Mouse (Mus musculus): ENCODE measurements at regions not wholly inside any gene's neighbourhood (a gene's known extent, or its start where the extent isn't known, plus 50 kb on each side); places are given as distances from the start of the nearest gene placed in this dataset.

DNA sequence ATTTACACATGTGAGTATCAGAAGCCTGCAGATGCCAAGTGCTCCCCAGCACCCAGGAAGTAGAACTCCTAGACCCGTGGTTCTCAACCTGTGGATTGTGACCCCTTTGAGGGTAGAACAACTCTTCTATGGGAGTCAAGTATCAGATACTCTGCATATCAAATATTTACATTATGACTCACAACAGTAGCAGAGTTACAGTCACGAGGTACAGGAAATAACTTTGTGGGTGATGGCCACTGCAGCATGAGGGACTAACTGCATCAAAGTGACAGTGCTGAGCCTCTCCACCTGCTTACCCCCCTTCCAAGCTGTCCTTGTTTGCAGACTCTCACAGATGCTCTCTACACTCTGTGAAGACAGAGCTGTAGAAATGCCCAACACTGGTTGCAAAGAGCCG lies 145.6 kb downstream of the Enc1 start:
- TF ChIP-seq CTCF (IDR thresholded peaks at IDR 0.05; ENCODE audit: low read depth, low read length) (no peak), POLR2A (IDR thresholded peaks at IDR 0.05; ENCODE audit: extremely low read depth, insufficient read depth, low read length) (no peak)

All from liver, adult 2 months (tissue).